Mouse (Mus musculus) megakaryocyte, embryonic 14.5 days (primary cell): ENCODE results near the gene Bcl9. TPM values are rescaled to one million over a fixed set of nuclear protein-coding genes. Genes with fewer than 3 reads are reported as not detected.

Experiments used
- H3K27me3 ChIP-seq: replicated peaks from 2 replicates; pipeline ENCODE3; 2012; ENCODE audit warnings: inconsistent platforms
- H3K36me3 ChIP-seq: replicated peaks from 2 replicates; pipeline ENCODE3; 2012; ENCODE audit warnings: low read length, inconsistent platforms, mixed read lengths
- H3K4me1 ChIP-seq: 2 replicates; pipeline ENCODE4 v1.6.1; 2012; ENCODE audit warnings: inconsistent platforms
- H3K4me3 ChIP-seq: replicated peaks from 2 replicates; pipeline ENCODE3; 2012; ENCODE audit warnings: moderate library complexity, mild to moderate bottlenecking, inconsistent platforms
- H3K9me3 ChIP-seq: 2 replicates; pipeline ENCODE4 v1.6.1; 2012; ENCODE audit warnings: inconsistent platforms
- FLI1 ChIP-seq: IDR thresholded peaks from 2 replicates; pipeline ENCODE4 v1.6.1; 2012; ENCODE audit warnings: low read length, inconsistent platforms, mixed read lengths
- GATA1 ChIP-seq: IDR thresholded peaks from 3 replicates; pipeline ENCODE4 v1.6.1; 2012; ENCODE audit warnings: mixed read lengths, low read length, inconsistent platforms, borderline replicate concordance
- polyA plus RNA-seq: library from polyadenylated mRNA; stranded (reverse); fragments of >175 nt; gene quantifications from 2 replicates; pipeline ENCODE4 v1.2.3, GENCODE M21; 2012; ENCODE audit warnings: low replicate concordance; ENCODE audit not compliant: insufficient read depth

Gene Bcl9
- polyA plus RNA-seq, 1 experiment: 7.9 TPM

DNA sequence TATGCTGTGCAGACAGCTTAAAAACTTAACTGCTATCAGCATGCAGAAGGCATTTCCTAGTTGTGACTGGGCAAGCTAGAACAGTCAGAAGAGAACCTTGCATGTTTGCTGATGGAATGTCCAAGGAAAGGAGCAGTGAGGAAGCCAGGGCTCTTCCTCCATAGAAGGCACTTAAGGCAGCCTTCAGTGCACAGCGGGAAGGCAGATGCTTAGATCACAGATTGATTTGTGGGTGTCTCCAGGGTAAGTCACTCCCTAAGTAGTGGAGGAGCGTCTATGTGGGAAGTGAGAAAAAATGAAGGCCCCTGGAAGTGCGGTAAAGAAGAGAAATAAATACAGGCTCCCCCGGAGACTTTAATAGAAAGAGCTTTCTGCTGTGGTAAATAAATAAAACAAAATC lies 98.5 kb downstream of the Bcl9 start:
- no peak for TF ChIP-seq GATA1
- no peak for TF ChIP-seq FLI1
- peak overlapping the region; percentile 70 for H3K4me3 ChIP-seq
- H3K4me1 ChIP-seq: peaks cover 59% of the 10 kb centered on the region
- H3K27me3 ChIP-seq: peaks cover 2% of the 10 kb centered on the region
- H3K36me3 ChIP-seq: no peaks in the 10 kb centered on the region
- peaks cover 9% of the 10 kb centered on the region for H3K9me3 ChIP-seq

- no peak overlapping the region for H3K4me3 ChIP-seq
- TF ChIP-seq FLI1 (no peak), GATA1 (no peak)
- peaks cover 9% of the 10 kb centered on the region for H3K9me3 ChIP-seq
- no peaks in the 10 kb centered on the region for H3K36me3 ChIP-seq
- H3K27me3 ChIP-seq: peaks cover 9% of the 10 kb centered on the region
- H3K4me1 ChIP-seq: peaks cover 38% of the 10 kb centered on the region
These were observed 101.1 kb downstream of the Bcl9 start for GRCm38 (mm10) chr3:97196571-97196970.

- H3K4me1 ChIP-seq: peaks cover 7% of the 10 kb centered on the region; the same call in 1 of the 2 replicates
- H3K9me3 ChIP-seq: no peaks in the 10 kb centered on the region
- peaks cover 25% of the 10 kb centered on the region for H3K27me3 ChIP-seq
- no peak overlapping the region for H3K4me3 ChIP-seq
- no peaks in the 10 kb centered on the region for H3K36me3 ChIP-seq
- TF ChIP-seq FLI1: no peak
- no peak for TF ChIP-seq GATA1
These were observed 112.4 kb downstream of the Bcl9 start for GRCm38 (mm10) chr3:97185098-97185860.

- H3K9me3 ChIP-seq: no peaks in the 10 kb centered on the region
- no peaks in the 10 kb centered on the region for H3K36me3 ChIP-seq
- no peak overlapping the region for H3K4me3 ChIP-seq
- H3K4me1 ChIP-seq: peaks cover 8% of the 10 kb centered on the region; the same call in 1 of the 2 replicates
- TF ChIP-seq GATA1 (no peak), FLI1 (no peak)
- peaks cover 20% of the 10 kb centered on the region for H3K27me3 ChIP-seq
These were observed 113.9 kb downstream of the Bcl9 start for GRCm38 (mm10) chr3:97183810-97184209.

GRCm38 (mm10) chr3:97180527-97180926 lies 117.2 kb downstream of the Bcl9 start:
- TF ChIP-seq GATA1 (no peak), FLI1 (no peak)
- Histone ChIP-seq H3K9me3 (no peaks in the 10 kb centered on the region), H3K36me3 (peaks cover 26% of the 10 kb centered on the region), H3K4me3 (peak overlapping the region; percentile 42), H3K4me1 (peaks cover 8% of the 10 kb centered on the region; the same call in 1 of the 2 replicates), H3K27me3 (peaks cover 11% of the 10 kb centered on the region)

GRCm38 (mm10) chr3:97178885-97179284 lies 118.8 kb downstream of the Bcl9 start:
- Histone ChIP-seq H3K4me1 (peaks cover 5% of the 10 kb centered on the region; the same call in 1 of the 2 replicates), H3K27me3 (peaks cover 6% of the 10 kb centered on the region), H3K4me3 (no peak overlapping the region), H3K36me3 (peaks cover 37% of the 10 kb centered on the region), H3K9me3 (no peaks in the 10 kb centered on the region)
- TF ChIP-seq GATA1: no peak
- TF ChIP-seq FLI1: no peak

DNA sequence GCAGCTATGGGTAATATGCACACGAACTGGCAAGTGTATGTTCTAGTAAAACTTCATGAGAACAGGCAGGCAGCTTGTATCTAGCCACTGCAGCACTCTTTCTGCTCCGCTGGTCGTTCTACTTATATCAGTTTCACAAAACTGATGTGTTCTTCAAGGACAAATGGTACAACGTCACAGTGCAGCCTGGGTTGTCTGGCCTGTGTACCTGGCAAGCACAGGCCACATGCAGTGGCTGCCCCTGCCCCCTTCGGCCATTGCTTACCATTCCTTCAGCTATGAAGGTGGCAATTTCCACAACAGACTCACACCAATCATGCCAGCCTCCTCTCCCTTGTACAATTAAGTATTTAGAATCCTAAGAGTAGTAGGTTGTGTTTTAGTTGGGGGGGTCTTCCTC lies 125.1 kb downstream of the Bcl9 start:
- TF ChIP-seq GATA1 (no peak), FLI1 (no peak)

GRCm38 (mm10) chr3:97172231-97172630 lies 125.5 kb downstream of the Bcl9 start:
- TF ChIP-seq GATA1: no peak
- no peak for TF ChIP-seq FLI1
- Histone ChIP-seq H3K27me3 (no peaks in the 10 kb centered on the region), H3K36me3 (peaks cover 82% of the 10 kb centered on the region), H3K9me3 (no peaks in the 10 kb centered on the region), H3K4me1 (0 out of 2 replicates have a peak, but pooled peaks cover under 1% of the 10 kb centered on the region), H3K4me3 (no peak overlapping the region)

More for the DNA sequence above, 125.1 kb downstream of the Bcl9 start:
- Histone ChIP-seq H3K4me1 (no peaks in the 10 kb centered on the region), H3K9me3 (no peaks in the 10 kb centered on the region), H3K27me3 (no peaks in the 10 kb centered on the region), H3K4me3 (no peak overlapping the region), H3K36me3 (peaks cover 81% of the 10 kb centered on the region)

GRCm38 (mm10) chr3:97171531-97171930 lies 126.2 kb downstream of the Bcl9 start:
- Histone ChIP-seq H3K27me3 (no peaks in the 10 kb centered on the region), H3K4me1 (peaks cover 7% of the 10 kb centered on the region; the same call in 1 of the 2 replicates), H3K4me3 (no peak overlapping the region), H3K9me3 (no peaks in the 10 kb centered on the region), H3K36me3 (peaks cover 82% of the 10 kb centered on the region)
- TF ChIP-seq FLI1: no peak
- TF ChIP-seq GATA1: no peak

GRCm38 (mm10) chr3:97167126-97167525 lies 130.6 kb downstream of the Bcl9 start:
- Histone ChIP-seq H3K9me3 (no peaks in the 10 kb centered on the region), H3K36me3 (peaks cover 70% of the 10 kb centered on the region)
- TF ChIP-seq FLI1 (no peak), GATA1 (no peak)

DNA sequence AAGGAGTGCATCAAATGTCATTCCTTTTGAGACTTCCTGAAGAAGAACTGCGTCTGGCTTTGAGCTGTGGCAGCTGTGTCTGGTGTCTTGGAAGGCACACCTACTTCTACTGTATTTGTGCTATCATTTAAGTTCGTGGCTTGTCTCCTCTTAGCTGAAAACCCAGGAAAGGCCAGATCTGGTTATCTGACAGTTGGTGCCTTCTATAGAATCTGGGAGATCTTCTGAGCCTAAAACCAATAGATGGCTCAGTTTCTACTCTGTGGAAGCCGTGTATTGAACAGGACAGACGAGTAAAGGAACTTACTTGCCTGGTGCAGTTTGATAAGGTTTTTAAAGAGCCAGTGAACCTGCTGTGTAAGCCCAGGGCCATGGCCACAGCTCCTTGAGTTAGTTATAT lies 133.2 kb downstream of the Bcl9 start:
- no peak overlapping the region for H3K4me3 ChIP-seq
- H3K36me3 ChIP-seq: peaks cover 54% of the 10 kb centered on the region
- no peaks in the 10 kb centered on the region for H3K27me3 ChIP-seq
- no peaks in the 10 kb centered on the region for H3K9me3 ChIP-seq
- peaks cover 37% of the 10 kb centered on the region for H3K4me1 ChIP-seq
- no peak for TF ChIP-seq FLI1
- TF ChIP-seq GATA1: no peak

More at GRCm38 (mm10) chr3:97167126-97167525, 130.6 kb downstream of the Bcl9 start:
- Histone ChIP-seq H3K4me1 (peaks cover 20% of the 10 kb centered on the region), H3K27me3 (no peaks in the 10 kb centered on the region), H3K4me3 (no peak overlapping the region)
